In the genomic region with DNA sequence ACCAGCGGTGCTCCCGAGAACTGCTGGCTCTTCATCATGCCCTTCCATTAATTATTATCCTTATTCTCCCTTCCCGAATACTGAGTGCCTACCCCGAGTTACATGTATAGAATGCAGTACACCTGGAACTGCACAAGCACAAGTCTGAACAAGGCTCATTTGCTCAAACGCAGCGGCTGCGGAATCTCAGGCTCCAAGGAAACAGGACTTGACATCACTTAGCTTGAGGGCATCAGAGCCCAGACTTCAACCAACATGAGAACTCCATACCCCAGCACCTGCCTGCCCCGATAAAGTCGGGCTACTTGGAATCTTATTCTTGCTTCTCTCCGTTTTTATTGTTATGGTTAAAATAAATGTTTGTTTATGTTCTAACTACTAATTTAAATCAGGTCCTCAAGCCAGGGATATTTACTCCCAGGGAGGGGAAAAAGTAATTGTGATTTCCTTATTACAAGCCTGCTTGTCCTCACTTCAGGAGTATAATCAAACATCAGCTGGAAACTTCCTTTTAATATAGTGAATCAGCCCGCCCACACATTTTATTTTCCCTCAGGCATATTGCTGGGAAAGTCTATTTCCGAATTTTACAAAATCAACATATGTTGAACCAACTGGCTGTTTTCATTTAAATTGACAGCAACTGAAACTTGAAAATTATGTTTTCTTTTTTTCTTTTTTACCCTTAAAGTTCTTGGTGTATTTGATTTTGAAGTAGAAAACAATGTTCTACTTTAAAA, we compare ENCODE assay signal across 26 mouse cellular contexts.
DNase-seq lines count a peak whose midpoint lies in the region; ATAC-seq lines count a peak whose summit lies in the region.
"Had no signal": no experiment of that assay in that cellular context is flagged by ENCODE, and none has a peak within 500 bp of the region (broad histone marks: within the 10 kb centered on the region; RNA-seq: fewer than 3 reads in every experiment).

No protein-coding gene starts in this region.

- no peak overlapping the region for H3K4me3 ChIP-seq in embryonic facial prominence, embryonic 14.5 days (ENCODE audit: low read depth, low read length)
- H3K4me3 ChIP-seq: erythroblast, embryonic 14.5 days; gastrocnemius, adult 2 months; heart, embryonic 12.5 days; hindbrain, embryonic 13.5 days; left cerebral cortex, adult 2 months; limb, embryonic 13.5 days; liver, embryonic 13.5 days; lung, embryonic 15.5 days; midbrain, embryonic 10.5 days had no signal

- no peaks in the 10 kb centered on the region for H3K4me1 ChIP-seq in embryonic facial prominence, embryonic 14.5 days (ENCODE audit: control insufficient read depth, insufficient read depth, low read length)
- H3K4me1 ChIP-seq: limb, embryonic 13.5 days; liver, embryonic 13.5 days had no signal

- no peaks in the 10 kb centered on the region for H3K27me3 ChIP-seq in embryonic facial prominence, embryonic 14.5 days (replicated peaks; ENCODE audit: control insufficient read depth, insufficient read depth, low read length)
- H3K27me3 ChIP-seq: heart, embryonic 12.5 days; hindbrain, embryonic 13.5 days; limb, embryonic 13.5 days; liver, embryonic 13.5 days; lung, embryonic 15.5 days; Patski had no signal

- WGBS in embryonic facial prominence, embryonic 14.5 days = 62% methylated on average over 12 of the region's 12 CpGs

- H3K9me3 ChIP-seq in embryonic facial prominence, embryonic 14.5 days (ENCODE audit: control insufficient read depth, low read length) = no peaks in the 10 kb centered on the region
- H3K9me3 ChIP-seq: heart, embryonic 12.5 days; hindbrain, embryonic 13.5 days; limb, embryonic 13.5 days; liver, embryonic 13.5 days; lung, embryonic 15.5 days; midbrain, embryonic 10.5 days had no signal

- no peak overlapping the region for H3K27ac ChIP-seq in embryonic facial prominence, embryonic 14.5 days (replicated peaks; ENCODE audit: low read depth, low read length)
- H3K27ac ChIP-seq: gastrocnemius, adult 2 months; hindbrain, embryonic 13.5 days; left cerebral cortex, adult 2 months; limb, embryonic 13.5 days; liver, embryonic 13.5 days; lung, embryonic 15.5 days; midbrain, embryonic 10.5 days had no signal

- no peak overlapping the region for H3K4me2 ChIP-seq in embryonic facial prominence, embryonic 14.5 days (ENCODE audit: low read depth, low read length)
- H3K4me2 ChIP-seq: heart, embryonic 12.5 days; hindbrain, embryonic 13.5 days; limb, embryonic 13.5 days; liver, embryonic 13.5 days; lung, embryonic 15.5 days had no signal

- H3K9ac ChIP-seq in embryonic facial prominence, embryonic 14.5 days (ENCODE audit: low read depth, low read length) = no peak overlapping the region
- H3K9ac ChIP-seq: heart, embryonic 12.5 days; hindbrain, embryonic 13.5 days; limb, embryonic 13.5 days; liver, embryonic 13.5 days; lung, embryonic 15.5 days had no signal

- DNase-seq in layer of hippocampus, adult 11-12 months (ENCODE audit: low spot score) = peak; percentile 9
- no peak for DNase-seq in layer of hippocampus, postnatal 36 days
- peak; percentile 49 for DNase-seq in 3T3-L1 (ENCODE audit: low read depth, low spot score)
- DNase-seq in NIH3T3 (ENCODE audit: low read depth) = peak; percentile 27
- DNase-seq in embryonic facial prominence, embryonic 14.5 days (ENCODE audit: low spot score) = peak; percentile 61
- DNase-seq in gastrocnemius, postnatal 4 days (ENCODE audit: low spot score in 2 of 2) = no peak
- DNase-seq in right cerebral cortex, postnatal 36 days (ENCODE audit: low spot score in 2 of 2) = no peak
- DNase-seq: adrenal gland, postnatal 14 days; cerebellum, adult 9-10 months; gastrocnemius, adult 2 months; heart, postnatal 14 days; kidney, adult 9 months; kidney, postnatal 36 days; lung, postnatal 4 days; thymus, postnatal 36 days had no signal

- no peaks in the 10 kb centered on the region for H3K36me3 ChIP-seq in embryonic facial prominence, embryonic 14.5 days (ENCODE audit: control insufficient read depth, insufficient read depth, low read length)
- H3K36me3 ChIP-seq: heart, embryonic 12.5 days; hindbrain, embryonic 13.5 days; limb, embryonic 13.5 days; liver, embryonic 13.5 days; lung, embryonic 15.5 days; midbrain, embryonic 10.5 days had no signal

- peak; percentile 44; the same call in 1 of the 2 replicates for ATAC-seq in embryonic facial prominence, embryonic 14.5 days (ENCODE audit: low read depth)
- ATAC-seq: forebrain, embryonic 16.5 days; inflammation-experienced regulatory T-cells, adult 6 months; Patski had no signal

Comparison
In these comparisons a context has a peak if more than half of its experiments do, and no peak if none do; other contexts are left out.
1. DNase-seq: peak in layer of hippocampus, adult 11-12 months (single experiment), 3T3-L1 (single experiment), NIH3T3 (single experiment) and embryonic facial prominence, embryonic 14.5 days (single experiment); none in layer of hippocampus, postnatal 36 days (0 of 2), gastrocnemius, postnatal 4 days (0 of 2) and right cerebral cortex, postnatal 36 days (0 of 2).